Mouse (Mus musculus) right cerebral cortex, adult 2 months (tissue): ENCODE measurements around the gene Pln.

ENCODE experiments used
- DNase-seq, 2 experiments: peaks; one replicate each; pipeline ENCODE4 v3.0.0; 2021 to 2022; ENCODE audit warnings: low spot score in 2 of 2

Pln gene

DNA sequence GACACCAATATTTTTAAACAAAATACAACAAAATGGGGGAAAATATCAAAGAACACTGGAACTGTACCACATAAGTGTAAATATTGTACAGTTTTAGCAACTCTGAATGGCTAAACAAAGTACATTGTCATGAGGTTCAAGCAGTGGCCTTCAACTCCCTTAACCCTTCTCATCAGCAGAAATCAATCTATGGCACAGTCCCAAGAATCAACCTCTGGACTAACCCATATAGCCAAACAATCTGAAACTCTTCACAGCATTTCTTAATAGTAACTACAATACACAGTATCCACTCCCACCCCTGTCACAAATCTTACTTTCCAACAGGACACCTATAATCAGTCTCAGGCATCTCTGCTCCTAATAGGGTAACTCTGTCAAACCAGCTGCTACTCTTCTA lies 26.8 kb downstream of the Pln start:
- no peak for DNase-seq

DNA sequence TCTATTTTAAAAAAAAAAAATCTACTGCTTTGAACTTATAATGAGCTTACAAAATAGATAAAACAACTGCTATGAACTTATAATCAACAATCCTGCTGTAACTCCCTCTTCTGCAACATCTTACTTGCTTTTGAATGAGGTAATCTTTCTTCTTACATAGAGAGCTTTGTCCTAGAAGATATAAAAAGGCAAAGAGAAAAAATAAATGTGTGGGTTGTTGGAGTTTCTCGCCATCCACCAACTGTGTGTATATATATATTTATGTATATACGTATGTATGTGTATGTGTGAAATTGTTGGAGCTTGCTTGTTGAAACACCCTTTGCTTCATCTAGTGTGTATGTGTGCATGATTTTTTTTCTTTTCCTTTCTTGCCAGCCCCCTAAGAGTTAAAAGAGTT lies 29.8 kb downstream of the Pln start:
- no peak for DNase-seq

DNA sequence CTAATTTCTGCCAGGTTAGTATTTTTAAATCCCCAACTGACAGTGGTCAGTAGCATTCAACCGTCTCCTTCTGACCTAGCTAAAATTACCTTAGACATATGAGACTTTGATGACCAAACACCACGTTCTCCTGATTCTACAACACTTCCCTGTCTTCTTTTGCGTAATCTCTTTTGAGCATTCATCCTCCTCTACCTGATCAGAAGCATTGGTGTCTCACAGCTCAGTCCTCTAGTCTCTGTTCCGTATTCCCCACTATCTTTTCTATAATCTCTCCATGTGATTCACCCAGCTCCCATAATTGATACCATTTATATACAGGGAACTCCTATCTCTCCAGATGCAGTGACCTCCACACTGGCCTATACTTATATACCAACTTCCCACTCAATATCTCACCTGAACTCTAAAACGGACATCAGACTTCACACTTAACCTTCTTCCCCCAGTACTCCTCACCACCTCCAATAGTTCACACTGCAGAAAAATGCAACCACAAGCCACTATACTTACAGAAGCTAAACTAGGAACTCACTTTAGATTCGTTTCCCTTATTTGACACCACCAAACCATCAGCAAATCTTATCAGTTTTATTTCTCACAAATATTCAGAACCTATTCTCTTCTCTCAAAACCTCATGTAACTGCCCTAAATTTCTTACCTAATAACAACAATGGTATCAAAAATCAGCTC lies 36.6 kb downstream of the Pln start:
- no peak for DNase-seq

DNA sequence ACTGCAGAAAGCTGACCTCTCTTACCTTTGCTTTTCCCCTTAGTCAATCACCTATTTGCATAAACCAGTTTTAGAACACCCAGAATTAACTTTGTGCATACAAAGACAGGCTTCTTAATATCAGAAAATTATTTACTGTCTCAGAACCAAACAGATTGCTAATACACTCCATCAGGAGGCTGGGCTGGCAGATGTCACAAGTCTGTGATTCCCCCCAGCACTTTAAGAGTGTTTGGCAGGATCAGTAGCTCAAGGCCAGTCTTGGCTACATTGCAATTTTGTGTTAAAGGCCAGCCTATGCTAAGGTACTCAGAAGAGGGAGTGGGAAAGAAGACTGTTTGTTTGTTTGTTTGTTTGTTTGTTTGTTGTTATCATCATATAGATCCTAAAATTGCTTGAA lies 39.6 kb downstream of the Pln start:
- DNase-seq: no peak

DNA sequence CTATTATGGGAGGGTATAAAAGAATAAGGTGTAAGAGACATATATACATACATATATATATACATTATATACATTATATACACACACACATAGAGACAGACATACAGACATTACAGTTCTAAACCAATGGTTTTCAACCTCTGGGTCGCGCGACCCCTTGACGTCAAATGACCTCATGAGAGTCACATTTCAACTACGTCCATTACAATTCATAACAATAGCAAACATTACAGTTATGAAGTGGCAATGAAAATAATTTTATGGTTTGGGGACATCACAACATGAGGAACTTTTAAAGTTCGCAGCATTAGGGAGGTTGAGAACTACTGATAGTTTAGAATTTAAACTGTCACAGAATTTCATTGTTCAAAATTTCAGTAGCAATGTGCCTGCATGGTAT lies 40.8 kb downstream of the Pln start:
- no peak for DNase-seq

DNA sequence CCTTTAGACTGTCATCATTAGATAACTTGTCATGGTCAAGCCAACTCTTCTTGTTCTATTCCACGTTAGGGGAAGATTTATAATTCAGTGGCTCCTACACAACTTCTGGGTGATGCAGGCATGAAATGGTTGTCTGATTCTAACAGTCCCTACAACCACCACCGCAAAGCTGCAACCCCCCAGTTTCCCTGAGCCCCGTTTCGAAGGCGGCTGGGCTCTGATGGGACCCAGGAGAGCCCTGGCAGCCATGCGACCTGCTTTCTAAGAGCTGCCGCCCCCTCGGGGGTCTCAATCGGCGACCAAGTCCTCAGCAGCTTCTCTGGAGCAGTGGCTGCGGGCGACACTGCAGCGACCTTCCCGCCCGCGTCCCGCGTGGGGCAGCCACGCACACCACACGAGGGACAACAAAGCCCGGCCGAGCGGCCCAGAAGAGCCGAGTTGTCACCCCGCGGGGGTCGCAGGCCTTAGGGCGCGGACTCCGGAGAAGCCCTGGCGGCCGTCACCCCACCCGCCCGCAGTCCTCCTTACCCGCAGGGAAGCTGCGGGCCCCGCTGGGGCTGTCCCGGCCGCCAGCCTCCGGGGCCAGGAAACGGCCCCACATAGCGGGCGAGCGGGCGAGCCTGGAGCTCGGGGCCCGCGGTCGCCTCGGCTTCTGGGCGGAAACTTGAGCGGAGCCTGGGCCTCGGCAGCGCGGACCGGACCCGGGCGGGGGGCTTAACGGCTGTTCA lies 41.7 kb downstream of the Pln start:
- DNase-seq: peak in 1 of 2 experiments; percentile 58

DNA sequence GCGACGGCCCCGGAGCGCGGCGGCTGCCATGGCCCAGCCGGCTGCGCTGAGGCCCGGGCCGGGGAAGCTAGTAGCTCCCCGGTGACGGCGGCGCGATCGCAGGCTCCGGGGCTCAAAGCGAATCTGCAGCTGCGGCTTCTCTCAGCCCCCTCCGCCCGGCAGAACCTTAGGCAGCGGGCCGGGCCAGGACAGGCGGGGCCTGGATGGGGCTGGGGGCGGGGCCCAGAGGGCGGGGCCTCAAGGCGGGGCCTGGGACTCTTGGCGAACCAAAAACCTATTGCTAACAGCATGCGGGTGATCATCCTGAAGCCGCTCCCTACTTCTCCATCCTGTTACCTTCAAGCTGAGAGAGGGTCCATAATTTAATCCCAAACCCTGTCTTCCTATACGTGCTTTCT lies 42.2 kb downstream of the Pln start, which contains the start of gene Cep85l:
Cep85l (minus strand) TSS at position 239 of the 398 bp plus-strand sequence.
- DNase-seq: peak; percentile 80 to 82

DNA sequence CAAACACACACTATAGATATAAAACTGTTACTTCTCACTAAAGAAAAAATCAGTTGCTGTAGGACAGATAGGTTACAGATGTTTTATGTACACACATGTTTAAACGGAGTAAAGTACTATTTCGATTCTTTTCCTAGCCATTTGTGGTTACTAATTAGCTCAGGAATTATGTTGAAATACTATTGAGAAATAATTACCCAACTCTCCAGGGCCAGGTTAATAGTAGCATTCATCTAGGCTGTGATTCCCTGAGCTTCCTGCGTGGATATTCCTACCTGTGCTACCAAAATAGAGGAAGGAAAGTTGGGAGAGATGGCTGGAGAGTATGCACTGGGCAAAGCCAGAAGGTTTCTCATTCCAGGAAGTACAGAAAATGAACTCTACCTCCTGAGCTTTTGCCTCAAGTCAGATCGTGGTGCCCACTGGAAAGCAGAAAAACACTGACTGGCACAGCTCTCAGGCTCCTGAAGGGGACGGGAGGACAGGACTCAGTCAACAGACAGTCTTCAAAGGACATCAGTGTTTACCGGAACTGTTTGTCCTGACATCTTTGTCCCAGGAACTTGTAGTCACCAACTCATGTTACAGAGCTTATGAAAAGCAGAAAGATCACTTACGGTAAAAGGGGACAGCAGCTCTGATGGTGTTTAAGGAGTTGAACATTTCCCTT lies 45.4 kb downstream of the Pln start:
- no peak for DNase-seq

DNA sequence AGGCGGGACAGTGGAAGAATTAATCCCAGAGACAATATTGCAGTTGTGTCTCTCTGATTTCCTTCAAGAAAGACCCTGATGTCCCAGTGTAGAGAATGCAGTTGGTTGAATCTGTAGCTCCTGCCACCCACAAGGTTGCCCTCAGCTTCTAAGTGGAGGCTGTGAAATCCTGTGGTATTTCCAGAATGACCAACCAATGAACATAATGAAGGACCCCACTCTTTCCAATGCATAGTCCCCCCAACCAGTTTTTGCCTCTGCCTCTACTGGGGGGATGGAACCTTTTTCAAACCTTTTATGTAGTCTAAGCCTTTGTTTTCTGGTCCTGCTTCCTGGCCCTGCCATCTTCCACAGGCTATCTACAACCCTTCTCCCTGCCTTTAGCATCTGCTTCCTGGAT lies 47.4 kb downstream of the Pln start:
- no peak for DNase-seq

DNA sequence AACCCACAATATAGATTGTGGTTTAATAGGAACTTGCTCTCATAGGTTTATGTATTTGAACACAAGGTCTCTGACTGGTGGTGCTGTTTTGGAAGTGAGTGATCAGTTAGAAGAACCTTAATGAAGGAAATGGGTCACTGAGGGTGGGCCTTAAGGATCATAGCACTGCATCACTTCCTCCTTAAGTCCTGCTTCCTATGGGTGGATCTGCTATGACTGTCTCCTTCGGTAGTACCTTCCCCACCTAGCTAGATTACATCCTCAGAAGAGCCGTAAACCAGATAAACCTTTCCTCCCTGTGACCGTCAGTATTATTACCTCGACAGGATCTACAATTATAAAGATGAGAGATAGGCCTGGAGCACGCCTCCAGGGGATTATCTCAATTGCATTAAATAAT lies 48.0 kb downstream of the Pln start:
- no peak for DNase-seq

DNA sequence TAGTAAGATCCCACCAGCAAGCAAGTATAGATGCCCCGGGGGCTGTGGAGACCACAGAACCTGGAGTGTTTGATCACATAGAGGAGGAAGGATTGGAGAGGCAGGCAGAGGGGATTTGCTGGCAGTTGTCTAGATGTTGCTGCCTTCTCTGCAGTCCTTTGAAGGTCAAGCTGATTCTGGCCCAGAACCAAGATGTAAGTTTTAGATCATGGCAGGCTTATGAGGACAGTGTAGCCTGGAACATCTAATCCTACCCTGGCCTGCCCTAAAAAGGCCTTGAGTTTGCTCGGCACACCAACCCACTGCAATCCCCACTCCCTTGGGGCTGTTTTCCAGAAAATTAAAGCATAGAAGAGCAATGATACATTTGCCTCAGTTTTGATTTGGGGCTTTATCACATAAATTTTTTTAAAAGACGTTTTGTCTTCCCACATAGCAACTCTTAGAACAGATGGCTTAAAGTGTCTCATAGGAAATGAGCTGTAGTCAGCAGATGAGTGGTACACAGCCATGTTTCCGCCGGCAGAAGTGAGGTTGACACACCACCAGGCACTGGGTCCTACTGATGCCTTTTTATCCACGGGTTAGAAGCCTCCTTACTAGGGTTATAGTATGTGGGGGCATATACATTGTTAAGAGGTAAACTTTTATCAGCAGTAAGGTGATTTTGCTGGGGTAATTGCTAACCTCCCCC lies 50.9 kb downstream of the Pln start:
- peak; percentile 40 to 43 for DNase-seq

DNA sequence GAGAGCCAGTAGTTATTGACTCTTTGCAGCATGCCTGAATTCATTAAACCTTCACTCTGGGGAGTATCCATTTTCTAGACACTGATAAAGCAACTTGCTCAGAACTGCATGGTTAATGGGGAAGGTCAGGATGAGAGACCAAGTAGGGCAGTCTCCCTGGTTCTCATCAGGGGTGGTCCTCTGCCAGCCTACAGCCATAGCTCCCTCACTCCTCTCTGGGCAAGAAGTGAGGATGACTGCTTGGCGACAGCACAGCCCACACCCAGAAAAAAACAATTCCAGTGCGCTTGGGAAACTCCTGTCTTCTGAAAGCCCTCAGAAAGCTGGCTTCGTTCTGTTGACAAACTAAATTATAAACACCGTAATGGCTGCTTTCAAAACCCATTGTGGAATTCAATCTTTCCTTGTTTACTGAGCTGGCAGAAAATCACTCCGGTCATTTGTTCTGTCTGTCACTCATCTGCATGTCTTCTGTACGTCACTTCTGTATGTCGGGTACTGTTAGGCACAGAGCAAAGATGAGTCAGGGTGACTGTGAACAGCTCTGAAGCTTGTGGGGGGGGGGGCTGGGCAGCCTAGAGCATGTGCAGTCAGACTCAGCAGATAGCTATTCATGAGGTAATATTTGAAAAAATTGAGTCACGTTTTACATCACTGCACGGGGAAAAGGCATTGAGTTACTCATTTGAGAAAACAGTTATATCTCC lies 57.6 kb downstream of the Pln start:
- no peak for DNase-seq
